Mouse (Mus musculus) liver, embryonic 14.5 days (tissue): Measurements from ENCODE around the gene Tmem189.

Experiments used
- CTCF ChIP-seq: IDR thresholded peaks from 2 replicates; pipeline ENCODE4 v1.5.1; 2016; ENCODE audit warnings: antibody characterized with exemption, low read depth, control low read depth
- EP300 ChIP-seq: IDR thresholded peaks from 2 replicates; pipeline ENCODE4 v1.6.1; 2016; ENCODE audit warnings: antibody characterized with exemption, low read depth

DNA sequence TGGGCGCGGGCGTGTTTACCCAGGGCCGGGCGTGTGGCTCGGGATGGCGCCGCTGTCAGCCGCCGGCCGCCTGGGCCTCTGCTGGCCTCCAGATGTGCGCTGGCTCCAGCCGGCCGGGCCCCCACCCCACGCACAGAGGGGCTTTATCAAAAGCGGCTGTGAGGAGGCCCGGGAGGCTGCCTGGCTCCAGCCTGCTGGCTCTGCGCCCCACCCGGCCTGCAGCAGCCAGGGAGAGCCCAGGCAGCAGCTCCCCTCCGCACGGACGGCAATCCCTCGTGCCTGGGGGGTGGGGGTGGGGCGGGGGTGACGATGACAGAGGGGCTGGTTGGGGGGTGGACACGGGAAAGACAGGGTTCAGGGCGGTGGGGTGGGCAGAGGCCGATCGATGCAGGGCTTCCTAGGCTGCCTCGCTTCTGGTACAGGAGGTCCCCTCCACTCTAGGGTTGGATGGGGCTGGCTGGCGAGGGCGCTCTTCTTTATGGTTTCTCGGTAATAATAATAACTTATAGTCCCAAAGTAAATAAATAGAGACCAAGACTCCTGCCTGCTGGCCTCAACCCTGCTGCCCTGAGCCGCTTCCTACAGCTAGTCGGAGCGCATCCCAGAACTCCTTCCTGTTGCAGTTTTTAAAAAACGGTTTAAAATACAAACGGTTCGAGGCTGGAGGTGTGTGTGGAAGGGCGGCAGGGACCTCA is 92.0 kb downstream of the Tmem189 start:
- TF ChIP-seq CTCF = no peak
- TF ChIP-seq EP300 = no peak
